Mouse (Mus musculus) adrenal gland, postnatal 4 days (tissue): ENCODE results near the gene P4hb. TPM values are rescaled to one million over a fixed set of nuclear protein-coding genes. Genes with fewer than 3 reads are reported as not detected.
A peak's percentile ranks its signal among the peaks of the same experiment; 100 is the strongest.

Experiments
- DNase-seq, 2 experiments: peaks; one replicate each; pipeline ENCODE4 v3.0.0; 2021 to 2022; ENCODE audit warnings: low spot score in 2 of 2, mixed read lengths in 2 of 2
- long read RNA-seq, 2 experiments: library from polyadenylated mRNA; stranded (forward); transcript quantifications; one replicate each; pipeline ENCODE4 v2.0.0; 2021
- total RNA-seq, 2 experiments: library from RNA; stranded (reverse); gene quantifications; 2 replicates each; pipeline ENCODE4 v1.2.3; 2021

P4hb gene
- total RNA-seq: 100 to 1,000 TPM; 531 to 539 TPM
- long read RNA-seq, experiment 1, transcript P4hb-201 (11 exons, 2,861 nt): major isoform, 611 of 646 reads
- long read RNA-seq, experiment 1, partial matches to known transcripts: 9 of 646 reads
- long read RNA-seq, experiment 1, other reads (novel, unspliced or antisense): 26 of 646 reads
- long read RNA-seq, experiment 2, transcript P4hb-201 (11 exons, 2,861 nt): major isoform, 1,284 of 1,356 reads
- long read RNA-seq, experiment 2, partial matches to known transcripts: 30 of 1,356 reads
- long read RNA-seq, experiment 2, other reads (novel, unspliced or antisense): 42 of 1,356 reads

- DNase-seq: peak; percentile 99 to 100
Observed at GRCm38 (mm10) chr11:120572752-120573584, at the start of gene P4hb. Gene P4hb, minus strand, starts transcription at chr11:120573253.

- no peak for DNase-seq
Observed at GRCm38 (mm10) chr11:120622805-120623204, 49.8 kb upstream of the P4hb start.

- DNase-seq: no peak
Observed at GRCm38 (mm10) chr11:120620195-120620594, 47.1 kb upstream of the P4hb start.

GRCm38 (mm10) chr11:120618619-120619535, 45.8 kb upstream of the P4hb start:
- no peak for DNase-seq

GRCm38 (mm10) chr11:120617519-120618112, 44.6 kb upstream of the P4hb start, which contains the start of gene Pcyt2:
Gene Pcyt2, minus strand, starts transcription at chr11:120617936.
- DNase-seq: peak; percentile 85 to 88

GRCm38 (mm10) chr11:120616617-120617294, 43.7 kb upstream of the P4hb start:
- no peak for DNase-seq

GRCm38 (mm10) chr11:120615606-120616203, 42.7 kb upstream of the P4hb start:
- DNase-seq: no peak

GRCm38 (mm10) chr11:120615167-120615566, 42.1 kb upstream of the P4hb start:
- no peak for DNase-seq

- no peak for DNase-seq
Observed at GRCm38 (mm10) chr11:120613976-120614375, 40.9 kb upstream of the P4hb start.

GRCm38 (mm10) chr11:120613481-120613972, 40.5 kb upstream of the P4hb start:
- DNase-seq: no peak

- no peak for DNase-seq
Observed at GRCm38 (mm10) chr11:120612763-120613162, 39.7 kb upstream of the P4hb start.

GRCm38 (mm10) chr11:120610477-120611046, 37.5 kb upstream of the P4hb start:
- DNase-seq: no peak

GRCm38 (mm10) chr11:120609250-120609649, 36.2 kb upstream of the P4hb start:
- DNase-seq: no peak

- no peak for DNase-seq
Observed at GRCm38 (mm10) chr11:120608241-120609034, 35.4 kb upstream of the P4hb start, which contains the start of gene Npb. Gene Npb, plus strand, starts transcription at chr11:120608477.

GRCm38 (mm10) chr11:120606764-120607163, 33.7 kb upstream of the P4hb start:
- no peak for DNase-seq

GRCm38 (mm10) chr11:120605667-120606066, 32.6 kb upstream of the P4hb start:
- DNase-seq: no peak

GRCm38 (mm10) chr11:120603545-120603944, 30.5 kb upstream of the P4hb start:
- DNase-seq: no peak

GRCm38 (mm10) chr11:120600716-120601115, 27.7 kb upstream of the P4hb start:
- no peak for DNase-seq
